Comparison of ENCODE assay signal across 2 mouse cellular contexts in the genomic region with DNA sequence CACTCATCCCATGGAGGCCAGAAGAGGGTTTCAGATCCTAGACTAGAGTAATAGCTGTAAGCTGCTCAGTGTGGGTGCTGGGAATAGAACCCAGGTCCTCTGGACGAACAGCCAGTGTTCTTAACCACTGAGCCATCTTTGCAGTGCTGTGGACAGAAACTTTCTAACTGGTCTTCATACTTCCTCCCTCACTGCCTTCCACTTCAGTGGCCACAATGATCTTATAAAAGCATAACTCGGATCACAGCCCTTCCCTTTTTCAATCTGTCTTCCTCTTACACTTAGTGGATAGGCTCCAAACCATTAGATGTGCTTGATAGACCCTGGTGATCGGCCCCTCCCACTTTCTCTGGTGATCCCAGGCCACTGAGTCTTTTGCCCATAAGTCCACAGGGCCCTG.
A peak's percentile ranks its signal among the peaks of the same experiment; 100 is the strongest.
TF ChIP-seq lines count a peak whose summit lies in the region.

No protein-coding gene starts in this region.

TF ChIP-seq in MEL, 35 proteins besides CTCF, POLR2A, EP300 and RAD21 (continued from another document):
- TF ChIP-seq ZKSCAN1 (IDR thresholded peaks at IDR 0.05; ENCODE audit: low read depth, low read length) (no peak), HCFC1 (IDR thresholded peaks at IDR 0.05; ENCODE audit: low read depth, low read length) (no peak), GATA1 (IDR thresholded peaks at IDR 0.05; ENCODE audit: low read depth, low read length) (peak; percentile 59), MAX (IDR thresholded peaks at IDR 0.05; ENCODE audit: low read length) (no peak), RCOR1 (IDR thresholded peaks at IDR 0.05; ENCODE audit: low read depth, low read length) (peak; percentile 52; the same call in 1 of the 2 replicates), TBP (IDR thresholded peaks at IDR 0.05; ENCODE audit: low read depth, low read length) (peak; percentile 99)

TF ChIP-seq in myocyte, 11 proteins besides CTCF, POLR2A, EP300 and RAD21 (continued from another document):
- TF ChIP-seq CEBPB (IDR thresholded peaks at IDR 0.05; ENCODE audit: insufficient read depth, poor library complexity, severe bottlenecking) (no peak), E2F4 (IDR thresholded peaks at IDR 0.05; ENCODE audit: insufficient read depth) (no peak), MYOD1 (IDR thresholded peaks at IDR 0.05; ENCODE audit: control insufficient read depth in 1 of 3, insufficient read length in 2 of 3, low read depth in 2 of 3) (no peak), MYOG (IDR thresholded peaks at IDR 0.05; ENCODE audit: control insufficient read depth in 1 of 3, insufficient read depth in 1 of 3, insufficient read length in 2 of 3, low read depth in 2 of 3) (no peak), TCF12 (IDR thresholded peaks at IDR 0.05; ENCODE audit: insufficient read depth, poor library complexity, severe bottlenecking) (no peak), SRF (IDR thresholded peaks at IDR 0.05; ENCODE audit: control insufficient read depth, insufficient read length, low read depth) (no peak), MAX (IDR thresholded peaks at IDR 0.05; ENCODE audit: low read depth) (no peak)
